Mouse (Mus musculus): ENCODE results near the gene Chit1. TPM values are rescaled to one million over a fixed set of nuclear protein-coding genes. Genes with fewer than 3 reads are reported as not detected.

Chit1 gene
- polyA plus RNA-seq, 1 experiment from 2014 or later: not detected

GRCm38 (mm10) chr1:134164454-134164853 is 53.4 kb downstream of the Chit1 start:
- WGBS: 68% methylated on average over 4 of the region's 4 CpGs
- ATAC-seq (replicated peaks; ENCODE audit: low FRiP score, low TSS enrichment, low read depth): no peak

GRCm38 (mm10) chr1:134166547-134166946 is 55.5 kb downstream of the Chit1 start:
- peaks cover 4% of the 10 kb centered on the region; the same call in 1 of the 2 replicates for H3K4me1 ChIP-seq (replicated peaks; ENCODE audit: control insufficient read depth, insufficient read depth, low read length)
- 93% methylated on average over 3 of the region's 3 CpGs for WGBS
- ATAC-seq (replicated peaks; ENCODE audit: low FRiP score, low TSS enrichment, low read depth): no peak
- no peaks in the 10 kb centered on the region for H3K9me3 ChIP-seq (ENCODE audit: control insufficient read depth, low read length)
- no peak overlapping the region for H3K27ac ChIP-seq (ENCODE audit: low read depth)
- H3K9ac ChIP-seq (ENCODE audit: low read length): no peak overlapping the region
- no peak for DNase-seq (ENCODE audit: low spot score)
- H3K36me3 ChIP-seq (ENCODE audit: control insufficient read depth, insufficient read depth, low read length): no peaks in the 10 kb centered on the region
- no peaks in the 10 kb centered on the region for H3K27me3 ChIP-seq (replicated peaks; ENCODE audit: control insufficient read depth, insufficient read depth, low read length)
- no peak overlapping the region for H3K4me3 ChIP-seq (ENCODE audit: low read depth, low read length)
- H3K4me2 ChIP-seq (ENCODE audit: low read length): no peak overlapping the region

More at GRCm38 (mm10) chr1:134164454-134164853, 53.4 kb downstream of the Chit1 start:
- Histone ChIP-seq H3K27me3 (replicated peaks; ENCODE audit: control insufficient read depth, insufficient read depth, low read length) (no peaks in the 10 kb centered on the region), H3K4me3 (ENCODE audit: low read depth, low read length) (no peak overlapping the region), H3K9ac (ENCODE audit: low read length) (no peak overlapping the region), H3K4me1 (replicated peaks; ENCODE audit: control insufficient read depth, insufficient read depth, low read length) (peaks cover 4% of the 10 kb centered on the region; the same call in 1 of the 2 replicates), H3K27ac (ENCODE audit: low read depth) (no peak overlapping the region), H3K4me2 (ENCODE audit: low read length) (no peak overlapping the region), H3K36me3 (ENCODE audit: control insufficient read depth, insufficient read depth, low read length) (no peaks in the 10 kb centered on the region), H3K9me3 (ENCODE audit: control insufficient read depth, low read length) (no peaks in the 10 kb centered on the region)
- no peak for DNase-seq (ENCODE audit: low spot score)

GRCm38 (mm10) chr1:134167416-134168305 is 56.6 kb downstream of the Chit1 start:
- no peaks in the 10 kb centered on the region for H3K36me3 ChIP-seq (ENCODE audit: control insufficient read depth, insufficient read depth, low read length)
- no peaks in the 10 kb centered on the region for H3K9me3 ChIP-seq (ENCODE audit: control insufficient read depth, low read length)
- no peak for DNase-seq (ENCODE audit: low spot score)
- no peak for ATAC-seq (replicated peaks; ENCODE audit: low FRiP score, low TSS enrichment, low read depth)
- no peak overlapping the region for H3K4me2 ChIP-seq (ENCODE audit: low read length)
- WGBS: 60% methylated on average over 14 of the region's 14 CpGs
- no peak overlapping the region for H3K27ac ChIP-seq (ENCODE audit: low read depth)
- peaks cover 4% of the 10 kb centered on the region; the same call in 1 of the 2 replicates for H3K4me1 ChIP-seq (replicated peaks; ENCODE audit: control insufficient read depth, insufficient read depth, low read length)
- no peak overlapping the region for H3K4me3 ChIP-seq (ENCODE audit: low read depth, low read length)
- H3K9ac ChIP-seq (ENCODE audit: low read length): no peak overlapping the region
- H3K27me3 ChIP-seq (replicated peaks; ENCODE audit: control insufficient read depth, insufficient read depth, low read length): no peaks in the 10 kb centered on the region

- Histone ChIP-seq H3K27me3 (replicated peaks; ENCODE audit: control insufficient read depth, insufficient read depth, low read length) (no peaks in the 10 kb centered on the region), H3K27ac (ENCODE audit: low read depth) (no peak overlapping the region), H3K9me3 (ENCODE audit: control insufficient read depth, low read length) (no peaks in the 10 kb centered on the region), H3K4me1 (replicated peaks; ENCODE audit: control insufficient read depth, insufficient read depth, low read length) (peaks cover 4% of the 10 kb centered on the region; the same call in 1 of the 2 replicates), H3K4me3 (ENCODE audit: low read depth, low read length) (no peak overlapping the region), H3K9ac (ENCODE audit: low read length) (no peak overlapping the region), H3K36me3 (ENCODE audit: control insufficient read depth, insufficient read depth, low read length) (no peaks in the 10 kb centered on the region), H3K4me2 (ENCODE audit: low read length) (no peak overlapping the region)
- WGBS: 66% methylated on average over 3 of the region's 3 CpGs
- DNase-seq (ENCODE audit: low spot score): no peak
- ATAC-seq (replicated peaks; ENCODE audit: low FRiP score, low TSS enrichment, low read depth): no peak
Observed at GRCm38 (mm10) chr1:134168567-134168966, 57.5 kb downstream of the Chit1 start.

GRCm38 (mm10) chr1:134168985-134169697 is 58.1 kb downstream of the Chit1 start:
- Histone ChIP-seq H3K4me3 (ENCODE audit: low read depth, low read length) (no peak overlapping the region), H3K27ac (ENCODE audit: low read depth) (no peak overlapping the region), H3K9ac (ENCODE audit: low read length) (no peak overlapping the region), H3K9me3 (ENCODE audit: control insufficient read depth, low read length) (no peaks in the 10 kb centered on the region), H3K4me2 (ENCODE audit: low read length) (no peak overlapping the region), H3K27me3 (replicated peaks; ENCODE audit: control insufficient read depth, insufficient read depth, low read length) (no peaks in the 10 kb centered on the region), H3K36me3 (ENCODE audit: control insufficient read depth, insufficient read depth, low read length) (no peaks in the 10 kb centered on the region), H3K4me1 (replicated peaks; ENCODE audit: control insufficient read depth, insufficient read depth, low read length) (peaks cover 4% of the 10 kb centered on the region; the same call in 1 of the 2 replicates)
- 88% methylated on average over 8 of the region's 8 CpGs for WGBS
- DNase-seq (ENCODE audit: low spot score): no peak
- ATAC-seq (replicated peaks; ENCODE audit: low FRiP score, low TSS enrichment, low read depth): no peak

GRCm38 (mm10) chr1:134173081-134173480 is 62.0 kb downstream of the Chit1 start:
- no peak for DNase-seq (ENCODE audit: low spot score)
- no peaks in the 10 kb centered on the region for H3K36me3 ChIP-seq (ENCODE audit: control insufficient read depth, insufficient read depth, low read length)
- no peak overlapping the region for H3K4me3 ChIP-seq (ENCODE audit: low read depth, low read length)
- H3K4me1 ChIP-seq (replicated peaks; ENCODE audit: control insufficient read depth, insufficient read depth, low read length): no peaks in the 10 kb centered on the region
- no peak overlapping the region for H3K9ac ChIP-seq (ENCODE audit: low read length)
- H3K9me3 ChIP-seq (ENCODE audit: control insufficient read depth, low read length): no peaks in the 10 kb centered on the region
- H3K27me3 ChIP-seq (replicated peaks; ENCODE audit: control insufficient read depth, insufficient read depth, low read length): no peaks in the 10 kb centered on the region
- 67% methylated on average over 7 of the region's 7 CpGs for WGBS
- ATAC-seq (replicated peaks; ENCODE audit: low FRiP score, low TSS enrichment, low read depth): no peak
- H3K27ac ChIP-seq (ENCODE audit: low read depth): no peak overlapping the region
- no peak overlapping the region for H3K4me2 ChIP-seq (ENCODE audit: low read length)

- ATAC-seq (replicated peaks; ENCODE audit: low FRiP score, low TSS enrichment, low read depth) (no peak), DNase-seq (ENCODE audit: low spot score) (no peak)
- H3K9ac ChIP-seq (ENCODE audit: low read length): no peak overlapping the region
- H3K9me3 ChIP-seq (ENCODE audit: control insufficient read depth, low read length): no peaks in the 10 kb centered on the region
- H3K4me1 ChIP-seq (replicated peaks; ENCODE audit: control insufficient read depth, insufficient read depth, low read length): no peaks in the 10 kb centered on the region
- no peaks in the 10 kb centered on the region for H3K36me3 ChIP-seq (ENCODE audit: control insufficient read depth, insufficient read depth, low read length)
- no peaks in the 10 kb centered on the region for H3K27me3 ChIP-seq (replicated peaks; ENCODE audit: control insufficient read depth, insufficient read depth, low read length)
- no peak overlapping the region for H3K4me2 ChIP-seq (ENCODE audit: low read length)
- WGBS: 88% methylated on average over 5 of the region's 5 CpGs
- no peak overlapping the region for H3K27ac ChIP-seq (ENCODE audit: low read depth)
- H3K4me3 ChIP-seq (ENCODE audit: low read depth, low read length): no peak overlapping the region
Observed at GRCm38 (mm10) chr1:134177976-134178375, 66.9 kb downstream of the Chit1 start.

- Histone ChIP-seq H3K4me2 (ENCODE audit: low read length) (no peak within 1 kb of the TSS), H3K36me3 (ENCODE audit: control insufficient read depth, insufficient read depth, low read length) (no peaks in the 10 kb centered on the region), H3K4me3 (ENCODE audit: low read depth, low read length) (no peak within 1 kb of the TSS), H3K27me3 (replicated peaks; ENCODE audit: control insufficient read depth, insufficient read depth, low read length) (no peaks in the 10 kb centered on the region), H3K9me3 (ENCODE audit: control insufficient read depth, low read length) (no peaks in the 10 kb centered on the region), H3K27ac (ENCODE audit: low read depth) (no peak within 1 kb of the TSS), H3K4me1 (replicated peaks; ENCODE audit: control insufficient read depth, insufficient read depth, low read length) (no peaks in the 10 kb centered on the region), H3K9ac (ENCODE audit: low read length) (no peak within 1 kb of the TSS)
- WGBS: 62% methylated on average over 4 of the region's 4 CpGs
- no peak for DNase-seq (ENCODE audit: low spot score)
- no peak for ATAC-seq (replicated peaks; ENCODE audit: low FRiP score, low TSS enrichment, low read depth)
Observed at GRCm38 (mm10) chr1:134182025-134182424, 71.0 kb downstream of the Chit1 start, which contains the start of gene Chil1. TSS of gene Chil1 (plus strand) at chr1:134182176.

Data from intestine, embryonic 14.5 days (tissue).